Mouse (Mus musculus) kidney, postnatal 14 days (tissue): ENCODE results near the gene Gpank1.
A peak's percentile ranks its signal among the peaks of the same experiment; 100 is the strongest.

ENCODE experiments used
- DNase-seq: peaks from one replicate; pipeline ENCODE4 v3.0.0; 2022; ENCODE audit warnings: mixed read lengths

The Gpank1 gene

DNA sequence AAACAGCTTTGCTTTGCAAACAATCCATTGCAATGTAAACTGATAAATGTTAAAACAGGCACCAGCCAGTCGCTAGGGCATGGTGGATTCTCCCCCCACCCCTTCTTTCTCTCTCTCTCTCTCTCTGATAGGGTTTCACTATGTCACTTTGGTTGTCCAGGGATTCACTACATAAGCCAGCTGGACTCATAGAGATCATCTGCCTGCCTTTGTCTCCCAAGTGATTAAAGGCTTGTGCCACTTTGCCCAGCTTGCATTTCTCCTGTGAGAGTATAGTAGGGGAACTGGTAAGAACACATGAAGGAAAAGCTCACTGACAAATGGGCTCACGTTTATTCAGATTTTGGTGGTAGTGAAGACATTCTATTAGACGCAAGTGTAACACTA, 10.9 kb downstream of the Gpank1 start:
- no peak for DNase-seq

- no peak for DNase-seq
Measured at GRCm38 (mm10) chr17:35133517-35133916, 12.3 kb downstream of the Gpank1 start.

GRCm38 (mm10) chr17:35134801-35135590, 13.7 kb downstream of the Gpank1 start, which contains the start of gene Bag6:
TSS of gene Bag6 (plus strand) at chr17:35135178.
- peak; percentile 97 for DNase-seq

DNA sequence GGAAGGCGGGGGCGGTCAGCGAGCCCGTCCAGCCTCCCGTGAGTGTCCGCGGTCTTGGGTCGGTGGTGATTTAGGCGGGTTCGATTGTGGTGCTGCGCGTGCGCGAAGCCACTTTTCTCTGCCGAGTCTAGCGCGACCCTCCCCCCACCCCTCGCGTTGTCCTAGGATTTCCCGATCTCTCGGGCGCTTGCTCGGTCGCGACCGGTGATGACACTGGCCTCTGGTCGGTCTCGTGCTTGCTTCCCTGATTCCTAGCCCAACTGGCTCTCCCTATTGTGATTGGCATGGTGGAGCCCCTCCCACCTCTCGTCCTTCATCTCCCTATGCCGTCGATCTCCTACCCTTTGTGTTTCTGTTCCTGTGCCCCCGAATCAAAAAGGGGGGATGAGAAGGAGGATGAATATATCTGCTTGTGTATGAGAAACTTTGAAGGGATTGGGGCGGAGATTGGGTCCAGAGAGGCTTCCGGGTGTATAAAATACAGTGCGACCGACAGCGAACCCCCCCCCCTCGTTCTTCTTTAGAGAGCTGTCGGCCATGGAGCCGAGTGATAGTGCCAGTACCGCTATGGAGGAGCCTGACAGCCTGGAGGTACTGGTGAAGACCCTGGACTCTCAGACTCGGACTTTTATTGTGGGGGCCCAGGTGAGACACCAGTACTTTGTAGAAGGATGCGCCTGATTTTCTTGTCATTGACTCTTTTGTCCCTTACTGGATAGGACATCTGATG, 14.5 kb downstream of the Gpank1 start:
- no peak for DNase-seq

DNA sequence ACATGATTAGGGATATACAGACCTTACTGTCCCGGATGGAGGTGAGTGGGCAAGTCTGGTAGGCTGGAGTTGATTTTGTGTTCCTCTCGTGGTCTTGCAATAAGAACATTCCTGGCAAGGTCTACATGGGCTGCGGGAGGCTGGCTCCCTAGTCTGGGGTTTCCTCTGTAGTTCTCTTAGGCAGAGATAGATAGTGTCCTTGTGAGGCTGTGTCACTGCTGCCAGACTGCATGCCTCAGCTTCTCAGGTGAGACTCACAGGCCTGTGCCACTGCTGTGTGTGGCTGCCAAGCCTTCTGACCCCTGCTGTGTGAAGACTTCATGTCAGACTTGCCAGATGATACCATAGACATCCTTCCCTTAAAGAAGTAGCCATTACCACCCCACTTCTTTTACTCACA, 18.0 kb downstream of the Gpank1 start:
- no peak for DNase-seq

- no peak for DNase-seq
Measured at GRCm38 (mm10) chr17:35140490-35140996, 19.3 kb downstream of the Gpank1 start.

DNA sequence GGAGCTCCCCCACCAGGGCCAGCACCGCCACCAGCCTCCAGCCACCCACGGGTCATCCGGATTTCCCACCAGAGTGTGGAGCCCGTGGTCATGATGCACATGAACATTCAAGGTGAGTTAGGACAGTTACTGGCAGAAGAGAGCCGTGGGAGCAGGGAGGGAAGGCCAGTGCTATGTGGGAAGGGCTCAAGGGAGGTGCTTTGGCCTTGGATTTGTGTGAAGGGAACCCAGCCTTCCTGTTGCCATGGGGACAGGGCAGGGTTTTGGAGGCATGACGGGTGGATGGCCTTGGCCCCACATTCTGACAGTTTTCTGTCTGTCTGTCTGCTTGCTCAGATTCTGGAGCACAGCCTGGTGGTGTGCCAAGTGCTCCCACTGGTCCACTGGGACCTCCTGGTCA, 20.7 kb downstream of the Gpank1 start:
- no peak for DNase-seq

GRCm38 (mm10) chr17:35146139-35146538, 24.9 kb downstream of the Gpank1 start:
- no peak for DNase-seq

GRCm38 (mm10) chr17:35147348-35147747, 26.1 kb downstream of the Gpank1 start:
- DNase-seq, result no peak

DNA sequence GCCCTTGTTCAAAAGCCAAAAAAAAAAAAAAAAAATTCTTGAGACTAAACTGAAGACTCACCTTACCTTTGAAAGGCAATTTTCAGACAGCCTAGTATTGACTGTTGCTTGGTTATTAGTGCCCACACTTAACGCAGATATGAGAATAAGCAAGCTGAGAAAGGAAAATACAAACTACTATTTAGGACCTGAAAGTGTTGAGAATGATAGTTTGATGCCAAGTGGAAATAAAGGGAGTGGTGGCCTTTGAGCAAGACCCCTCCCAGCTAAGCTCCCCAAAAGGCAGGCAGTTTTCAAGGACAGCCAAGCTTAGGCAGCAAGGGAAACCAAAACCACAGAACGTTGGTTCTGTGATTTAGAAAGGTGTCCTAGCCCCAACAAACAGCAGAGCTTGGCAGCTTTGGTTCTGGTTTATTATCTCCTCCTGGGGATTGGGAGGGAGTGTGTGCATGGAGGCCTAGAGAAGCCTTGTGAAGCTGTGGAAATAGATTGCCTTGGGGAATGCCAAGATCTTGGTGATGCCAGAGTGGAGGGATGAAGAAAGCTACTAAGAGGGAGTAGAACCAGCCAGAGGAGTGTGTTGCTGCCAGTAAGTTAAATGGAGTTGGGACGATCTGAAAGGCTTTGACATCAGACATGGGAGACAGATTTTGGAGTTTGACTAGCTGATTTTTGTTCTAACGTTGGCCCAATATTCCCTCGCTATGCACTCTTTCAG, 26.8 kb downstream of the Gpank1 start:
- no peak for DNase-seq

- DNase-seq, result no peak
Measured at GRCm38 (mm10) chr17:35152121-35152520, 30.9 kb downstream of the Gpank1 start.

DNA sequence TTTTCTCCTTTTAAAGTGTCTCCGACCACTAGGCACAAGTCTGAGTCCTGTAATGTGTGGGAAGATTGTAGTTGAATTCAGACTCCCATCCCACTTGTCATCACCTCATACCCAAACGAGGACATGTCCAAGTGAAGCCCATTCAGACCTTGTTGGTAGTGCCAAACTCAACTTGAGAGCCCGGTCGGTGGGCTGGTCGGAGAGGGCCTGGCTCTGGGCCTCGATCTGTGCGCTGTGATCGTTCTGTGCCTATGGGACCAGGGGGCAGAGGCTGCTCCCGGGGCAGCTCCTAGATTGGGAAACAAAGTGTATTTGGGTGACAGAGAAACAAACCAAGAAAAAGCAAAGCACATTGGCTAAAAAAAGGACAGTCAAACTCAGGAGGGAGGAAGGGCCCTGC, 31.8 kb downstream of the Gpank1 start:
- DNase-seq, result no peak

DNA sequence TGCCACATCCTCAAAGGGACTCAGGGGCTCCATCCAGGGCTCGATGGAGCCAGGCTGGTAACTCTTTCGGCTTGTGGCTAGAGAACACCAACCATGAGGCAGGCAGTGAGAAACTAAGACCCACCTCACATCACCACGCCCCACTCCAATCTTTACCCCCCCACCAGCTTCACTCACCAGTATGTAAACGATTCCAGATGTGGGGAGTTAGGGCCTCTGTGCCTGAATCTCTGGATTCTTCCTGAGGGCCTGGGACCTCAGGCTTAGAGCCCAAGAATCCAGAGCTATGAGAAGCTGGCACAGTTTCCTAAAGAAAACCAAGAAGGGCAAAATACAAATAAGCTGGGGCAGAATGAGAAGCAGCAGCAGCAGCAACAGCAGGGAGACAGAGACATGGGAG, 32.7 kb downstream of the Gpank1 start:
- no peak for DNase-seq

GRCm38 (mm10) chr17:35154616-35155015, 33.4 kb downstream of the Gpank1 start:
- no peak for DNase-seq

- no peak for DNase-seq
Measured at GRCm38 (mm10) chr17:35155451-35155850, 34.2 kb downstream of the Gpank1 start.

DNA sequence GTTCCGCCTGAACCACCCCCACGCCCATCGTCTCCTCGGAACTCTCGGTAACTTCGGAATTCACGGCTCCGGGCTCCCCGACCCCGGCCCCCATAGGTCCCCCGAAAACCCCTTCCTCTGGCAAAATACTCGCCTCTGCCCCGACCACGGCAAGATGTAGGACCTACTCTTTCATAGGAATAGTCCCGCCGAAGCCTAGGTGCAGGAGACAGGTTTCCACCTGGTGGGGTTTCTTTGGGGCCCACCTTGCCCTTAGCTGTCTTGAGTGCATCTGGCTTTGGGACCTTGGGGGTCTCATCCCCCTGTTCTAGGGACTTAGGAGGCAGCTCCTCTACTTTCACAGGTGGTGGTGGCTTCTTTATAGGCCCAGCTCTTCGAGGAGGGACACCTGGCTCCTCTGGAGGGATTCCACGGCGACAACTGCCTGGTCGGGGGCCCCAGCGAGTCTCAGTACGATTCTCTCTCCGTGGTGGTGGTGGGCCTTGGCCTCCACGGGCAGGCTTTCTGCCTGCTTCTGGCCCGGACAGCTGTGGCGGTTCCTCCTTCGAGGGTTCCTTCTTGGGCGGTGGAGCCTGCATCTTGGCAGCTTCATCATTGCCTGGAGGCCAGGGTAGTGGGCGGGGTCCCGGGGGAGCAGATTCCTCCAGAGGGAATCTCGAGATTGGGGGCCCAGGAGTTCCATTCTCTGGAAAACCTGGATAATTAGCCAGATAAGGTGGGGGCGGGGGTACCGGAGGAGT, 35.4 kb downstream of the Gpank1 start:
- DNase-seq, result no peak

DNA sequence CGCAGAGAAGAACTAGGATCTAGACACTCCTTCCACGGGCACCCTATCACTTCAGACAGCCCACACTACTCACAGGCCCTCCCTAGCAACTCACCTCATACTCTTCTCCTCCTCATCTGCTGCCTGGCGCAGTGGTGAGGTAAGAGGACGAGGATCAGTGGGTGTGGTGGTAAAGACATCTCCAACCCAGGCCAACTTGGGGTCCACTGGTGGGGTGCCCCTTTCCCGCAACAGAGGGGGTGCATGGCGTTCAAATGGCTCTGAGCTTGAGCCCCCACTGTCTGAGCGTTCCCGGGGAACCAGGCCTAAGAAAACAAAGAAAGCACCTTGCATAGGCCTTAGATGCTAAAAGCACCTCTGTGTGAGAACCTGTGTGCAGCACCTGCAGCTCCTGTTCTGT, 36.0 kb downstream of the Gpank1 start:
- DNase-seq, result no peak

DNA sequence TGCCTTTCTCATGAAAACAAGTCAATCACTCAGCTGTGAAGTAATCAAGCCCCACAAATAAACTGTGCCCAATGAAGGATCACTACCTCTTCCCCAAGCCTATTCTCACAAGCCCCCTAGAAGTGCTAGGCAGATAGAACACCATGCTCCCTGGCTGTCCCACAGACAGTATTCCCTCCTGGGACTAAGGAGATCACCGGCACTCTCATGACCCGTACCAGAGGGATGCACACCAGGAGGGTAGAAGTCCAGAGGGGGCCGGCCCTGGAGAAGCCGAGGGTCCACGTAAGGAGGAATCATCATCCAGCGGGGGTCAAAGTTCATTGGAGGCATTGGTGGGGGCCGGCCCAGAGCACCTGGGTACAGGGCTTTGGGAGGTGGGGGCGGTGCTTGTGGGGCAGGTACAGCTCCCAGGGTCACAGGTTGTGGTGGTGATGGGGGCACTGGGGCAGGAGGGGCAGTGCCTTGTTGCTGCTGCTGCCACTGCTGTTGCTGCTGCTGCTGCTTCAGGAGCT, 36.5 kb downstream of the Gpank1 start:
- no peak for DNase-seq

DNA sequence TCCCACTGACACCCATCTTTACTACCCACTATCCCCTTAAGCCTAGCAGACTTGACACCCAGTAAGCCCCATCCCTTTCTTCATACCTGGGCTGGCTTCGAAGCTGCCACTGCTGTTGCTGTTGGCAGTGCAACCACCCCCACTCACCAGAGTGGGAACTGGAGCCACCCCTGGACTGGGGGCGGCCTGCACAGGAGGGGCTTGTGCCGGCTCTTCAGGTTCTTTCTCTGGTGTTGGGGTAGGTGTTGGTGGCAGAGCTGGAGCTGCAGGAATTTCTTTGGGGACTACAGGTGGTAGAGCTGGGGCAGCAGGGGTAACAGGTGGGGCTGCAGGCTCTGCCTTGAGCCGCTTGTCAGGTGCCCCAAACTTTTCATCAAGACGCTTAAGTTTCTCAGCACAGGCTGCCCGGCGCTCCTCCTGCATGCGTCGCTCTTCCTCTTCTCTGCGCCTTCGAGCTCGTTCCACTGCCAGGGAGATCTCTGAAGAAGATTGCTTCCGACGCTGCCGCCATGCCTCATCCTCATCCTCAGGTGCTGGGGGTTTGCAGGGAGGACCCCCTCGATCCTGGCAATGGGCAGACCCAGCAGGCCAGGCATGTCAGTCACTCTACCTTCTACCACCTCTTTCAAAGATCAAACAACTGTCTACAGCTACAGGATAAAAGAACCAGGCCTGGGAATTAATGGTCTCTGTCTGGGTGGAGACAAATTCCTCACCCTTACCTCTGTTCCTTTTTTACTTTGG, 37.8 kb downstream of the Gpank1 start:
- DNase-seq, result no peak

GRCm38 (mm10) chr17:35159638-35160037, 38.4 kb downstream of the Gpank1 start:
- no peak for DNase-seq

DNA sequence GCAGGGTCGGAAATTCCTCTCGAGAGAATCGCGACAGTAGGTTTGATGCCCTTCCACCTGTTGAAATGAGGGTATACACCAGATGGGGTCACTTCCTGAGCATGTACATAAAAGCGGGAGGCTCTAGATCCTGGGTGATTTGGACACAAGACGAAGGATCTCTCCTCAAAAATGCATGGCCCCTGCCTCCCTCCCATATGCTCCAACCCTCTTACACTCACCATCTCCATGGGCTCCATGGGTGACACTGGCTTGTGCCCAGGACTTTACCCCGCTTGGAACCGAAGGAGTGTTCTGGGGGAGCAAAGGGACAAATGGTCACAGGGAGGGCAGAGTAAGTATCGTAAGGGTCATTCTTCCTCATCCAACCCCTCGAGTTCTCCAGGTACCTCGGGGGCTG, 40.2 kb downstream of the Gpank1 start:
- DNase-seq, result no peak

DNA sequence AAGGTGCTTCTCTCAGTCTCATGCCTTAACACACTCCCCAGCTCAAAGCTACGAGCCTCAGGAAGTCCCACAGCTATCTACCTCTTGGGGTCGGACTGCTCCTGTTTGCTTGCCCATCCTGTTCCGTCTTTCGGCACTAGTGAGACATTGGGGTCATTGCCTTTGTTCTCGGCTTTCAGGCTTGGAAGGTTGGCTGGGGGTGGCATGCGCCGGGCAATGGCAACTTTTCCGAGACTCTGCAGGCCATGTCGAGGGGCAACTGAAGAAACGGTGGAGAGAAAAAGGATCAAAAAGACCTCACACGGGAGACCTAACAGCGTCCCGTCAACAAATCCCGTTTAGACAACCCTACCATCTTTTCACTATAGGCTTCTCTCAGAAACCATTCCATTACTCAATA, 40.9 kb downstream of the Gpank1 start:
- DNase-seq, result no peak
